Mouse (Mus musculus): ENCODE measurements around the gene Zfp750. TPM values are rescaled to one million over a fixed set of nuclear protein-coding genes. Genes with fewer than 3 reads are reported as not detected.

Gene Zfp750
- polyA plus RNA-seq, 1 experiment from 2014 or later = 0.61 TPM

DNA sequence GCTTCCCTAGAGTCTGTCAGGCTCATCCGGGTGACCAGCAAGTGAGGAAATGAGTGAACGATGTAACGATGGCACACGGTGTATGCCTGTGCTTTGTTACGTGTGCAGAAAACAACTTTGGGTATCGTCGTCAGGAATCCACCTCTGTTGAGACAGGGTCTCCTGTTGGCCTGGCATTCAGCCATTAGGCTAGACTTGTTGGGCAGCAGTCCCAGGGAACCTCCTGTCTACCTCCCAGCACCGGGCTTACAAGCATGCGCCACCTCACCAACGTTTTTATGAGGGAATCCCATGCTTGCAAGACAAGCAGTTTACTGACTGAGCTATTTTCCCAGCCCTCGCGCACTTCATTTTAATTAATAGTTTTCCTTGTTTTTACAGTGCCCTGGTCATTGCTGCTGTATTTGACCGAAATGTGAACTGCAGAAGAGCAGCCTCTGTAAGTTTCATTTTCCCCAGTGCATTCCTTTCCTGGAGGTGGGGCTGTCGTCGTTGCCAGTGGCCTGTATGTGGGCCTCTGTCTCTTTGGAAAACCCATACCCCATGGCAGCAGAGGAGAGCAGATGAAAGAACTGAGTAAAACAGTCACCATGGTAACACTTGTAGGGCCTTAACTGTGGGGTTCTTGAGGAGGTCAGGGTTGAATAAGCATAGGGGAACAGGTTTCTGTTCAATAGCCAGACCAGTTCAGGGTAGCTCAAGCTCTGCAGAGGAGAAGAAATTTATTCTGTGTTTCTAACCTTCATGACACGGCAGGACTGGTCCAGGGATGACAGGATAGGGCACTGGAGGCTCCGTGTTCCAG, 30.9 kb upstream of the Zfp750 start:
- Histone ChIP-seq H3K9me3 (no peaks in the 10 kb centered on the region), H3K9ac (peak overlapping the region; percentile 2; the same call in 1 of the 2 replicates), H3K4me1 (replicated peaks) (peaks cover 46% of the 10 kb centered on the region), H3K27me3 (no peaks in the 10 kb centered on the region), H3K27ac (replicated peaks) (peak overlapping the region; percentile 47), H3K36me3 (0 out of 2 replicates have a peak, but pooled peaks cover under 1% of the 10 kb centered on the region), H3K4me3 (no peak overlapping the region), H3K4me2 (peak overlapping the region; percentile 13)
- WGBS = 44% methylated on average over 17 of the region's 17 CpGs
- peak; percentile 59 for ATAC-seq (ENCODE audit: low read depth)

GRCm38 (mm10) chr11:121548996-121549842, 30.1 kb upstream of the Zfp750 start:
- ATAC-seq (ENCODE audit: low read depth) = no peak
- Histone ChIP-seq H3K9me3 (no peaks in the 10 kb centered on the region), H3K27ac (replicated peaks) (peak overlapping the region; percentile 47; the same call in 1 of the 2 replicates), H3K4me3 (no peak overlapping the region), H3K4me1 (replicated peaks) (peaks cover 46% of the 10 kb centered on the region), H3K4me2 (no peak overlapping the region), H3K36me3 (peaks cover 7% of the 10 kb centered on the region; the same call in 1 of the 2 replicates), H3K27me3 (no peaks in the 10 kb centered on the region), H3K9ac (no peak overlapping the region)
- 45% methylated on average over 12 of the region's 12 CpGs for WGBS

DNA sequence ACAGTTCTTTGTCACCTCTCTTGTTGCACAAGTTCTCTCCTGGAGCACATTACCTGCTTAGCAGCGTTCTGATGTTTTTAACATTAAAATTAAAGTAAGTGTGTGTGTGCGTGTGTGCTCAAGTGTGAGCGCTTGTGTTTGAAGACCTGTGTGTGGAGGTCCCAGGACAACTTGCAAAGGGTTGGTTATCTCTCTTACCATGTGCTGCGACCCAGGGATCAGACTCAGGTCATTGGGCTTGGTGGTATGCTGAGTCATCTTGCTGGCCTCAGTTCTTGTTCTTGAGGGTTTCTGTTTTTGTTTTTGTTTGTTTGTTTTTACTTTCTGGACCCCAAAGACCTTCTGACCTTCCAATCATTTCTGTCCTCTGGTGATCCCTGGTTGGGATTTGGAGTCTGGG, 28.8 kb upstream of the Zfp750 start:
- no peak overlapping the region for H3K9ac ChIP-seq
- 97% methylated on average over 4 of the region's 4 CpGs for WGBS
- no peaks in the 10 kb centered on the region for H3K27me3 ChIP-seq
- H3K27ac ChIP-seq (replicated peaks) = no peak overlapping the region
- H3K4me3 ChIP-seq = no peak overlapping the region
- H3K36me3 ChIP-seq = peaks cover 13% of the 10 kb centered on the region
- H3K4me2 ChIP-seq = no peak overlapping the region
- peaks cover 44% of the 10 kb centered on the region for H3K4me1 ChIP-seq (replicated peaks)
- no peak for ATAC-seq (ENCODE audit: low read depth)
- no peaks in the 10 kb centered on the region for H3K9me3 ChIP-seq

- peaks cover 20% of the 10 kb centered on the region for H3K36me3 ChIP-seq
- H3K4me2 ChIP-seq = no peak overlapping the region
- H3K27ac ChIP-seq (replicated peaks) = no peak overlapping the region
- H3K9me3 ChIP-seq = no peaks in the 10 kb centered on the region
- H3K4me3 ChIP-seq = no peak overlapping the region
- H3K4me1 ChIP-seq (replicated peaks) = peaks cover 39% of the 10 kb centered on the region
- H3K9ac ChIP-seq = no peak overlapping the region
- ATAC-seq (ENCODE audit: low read depth) = no peak
- no peaks in the 10 kb centered on the region for H3K27me3 ChIP-seq
- 92% methylated on average over 5 of the region's 5 CpGs for WGBS
These were observed 28.1 kb upstream of the Zfp750 start for GRCm38 (mm10) chr11:121547234-121547633.

DNA sequence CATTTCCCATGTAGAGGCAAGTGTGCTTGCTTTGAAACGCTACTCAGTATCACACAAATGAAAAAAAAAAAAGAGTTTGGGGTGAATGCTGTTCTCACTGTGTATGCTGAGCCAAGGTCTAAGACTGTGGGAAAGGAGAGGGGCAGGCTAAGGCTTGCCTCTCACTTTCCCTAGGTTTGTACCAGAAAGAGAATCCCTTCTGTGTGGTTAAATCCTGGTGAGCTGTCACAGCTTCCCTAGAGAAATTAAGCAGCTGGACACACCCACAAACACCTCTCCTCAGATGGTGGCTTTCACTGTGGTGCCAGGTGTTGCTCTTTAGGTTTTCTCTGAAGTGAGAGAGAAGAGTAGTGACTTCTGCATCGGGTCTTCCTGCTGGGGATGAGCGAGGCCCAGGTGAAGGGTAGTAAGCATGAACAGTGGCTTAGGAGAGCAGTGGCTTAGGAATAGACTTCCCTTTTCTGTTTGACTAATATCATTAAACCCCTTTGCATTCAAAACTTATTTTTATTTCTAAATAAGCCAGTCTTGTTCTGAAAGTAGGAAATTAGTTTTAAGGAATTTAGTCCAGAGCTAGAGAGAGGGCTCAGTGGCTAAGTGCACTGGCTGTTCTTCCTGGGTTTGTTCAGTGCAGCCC, 26.4 kb upstream of the Zfp750 start:
- WGBS = 92% methylated on average over 3 of the region's 3 CpGs
- no peak for ATAC-seq (ENCODE audit: low read depth)
- Histone ChIP-seq H3K36me3 (peaks cover 28% of the 10 kb centered on the region), H3K4me1 (replicated peaks) (peaks cover 24% of the 10 kb centered on the region), H3K9ac (no peak overlapping the region), H3K9me3 (no peaks in the 10 kb centered on the region), H3K27me3 (no peaks in the 10 kb centered on the region), H3K4me3 (no peak overlapping the region), H3K27ac (replicated peaks) (no peak overlapping the region), H3K4me2 (no peak overlapping the region)

DNA sequence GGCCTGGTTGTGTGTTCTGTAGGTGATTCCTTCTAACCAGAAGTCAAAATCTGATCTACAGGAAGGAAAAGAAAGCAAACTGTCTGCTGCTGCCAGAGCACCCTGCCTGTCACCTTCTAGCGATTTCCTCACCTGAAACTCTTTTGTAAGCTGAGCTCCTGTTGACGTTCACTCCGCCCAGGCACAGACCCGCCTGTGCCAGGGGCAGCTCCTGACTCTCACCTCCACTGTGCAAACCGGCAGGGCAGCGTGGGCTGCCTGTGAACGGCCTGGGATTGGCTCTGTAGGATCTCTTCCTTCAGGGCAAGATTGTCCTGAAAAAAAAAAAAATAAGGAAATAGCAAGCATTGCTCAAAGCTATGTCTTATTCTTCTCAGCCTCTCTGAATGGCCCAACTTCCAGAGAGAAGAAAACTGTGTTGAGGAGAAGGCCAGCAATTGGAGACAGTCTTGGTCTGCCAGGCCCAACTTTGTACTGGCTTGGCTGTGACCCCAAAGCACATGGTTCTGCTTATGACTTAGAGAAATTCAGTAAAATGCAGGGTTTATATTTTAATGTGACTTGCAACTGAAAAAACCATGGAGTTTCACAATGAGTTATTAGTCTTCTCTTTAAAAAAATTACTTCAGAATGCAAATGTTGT, 25.7 kb upstream of the Zfp750 start:
- H3K27ac ChIP-seq (replicated peaks) = no peak overlapping the region
- no peaks in the 10 kb centered on the region for H3K27me3 ChIP-seq
- H3K4me3 ChIP-seq = no peak overlapping the region
- no peaks in the 10 kb centered on the region for H3K9me3 ChIP-seq
- H3K4me2 ChIP-seq = no peak overlapping the region
- H3K4me1 ChIP-seq (replicated peaks) = peaks cover 18% of the 10 kb centered on the region
- H3K9ac ChIP-seq = no peak overlapping the region
- H3K36me3 ChIP-seq = peaks cover 28% of the 10 kb centered on the region
- no peak for ATAC-seq (ENCODE audit: low read depth)
- 88% methylated on average over 7 of the region's 7 CpGs for WGBS

GRCm38 (mm10) chr11:121543922-121544321, 24.8 kb upstream of the Zfp750 start:
- Histone ChIP-seq H3K36me3 (peaks cover 28% of the 10 kb centered on the region), H3K9ac (no peak overlapping the region), H3K27ac (replicated peaks) (no peak overlapping the region), H3K4me1 (replicated peaks) (peaks cover 8% of the 10 kb centered on the region), H3K4me2 (no peak overlapping the region), H3K27me3 (no peaks in the 10 kb centered on the region), H3K9me3 (no peaks in the 10 kb centered on the region), H3K4me3 (no peak overlapping the region)
- no peak for ATAC-seq (ENCODE audit: low read depth)
- WGBS = 91% methylated on average over 9 of the region's 9 CpGs

- Histone ChIP-seq H3K27me3 (no peaks in the 10 kb centered on the region), H3K36me3 (peaks cover 28% of the 10 kb centered on the region), H3K4me1 (replicated peaks) (peaks cover 3% of the 10 kb centered on the region), H3K9ac (no peak overlapping the region), H3K9me3 (no peaks in the 10 kb centered on the region), H3K4me3 (no peak overlapping the region), H3K27ac (replicated peaks) (no peak overlapping the region), H3K4me2 (no peak overlapping the region)
- 86% methylated on average over 5 of the region's 5 CpGs for WGBS
- no peak for ATAC-seq (ENCODE audit: low read depth)
These were observed 24.2 kb upstream of the Zfp750 start for GRCm38 (mm10) chr11:121543287-121543856.

- Histone ChIP-seq H3K36me3 (peaks cover 28% of the 10 kb centered on the region), H3K9ac (no peak overlapping the region), H3K4me1 (replicated peaks) (no peaks in the 10 kb centered on the region), H3K4me2 (no peak overlapping the region), H3K27me3 (no peaks in the 10 kb centered on the region), H3K4me3 (no peak overlapping the region), H3K9me3 (no peaks in the 10 kb centered on the region), H3K27ac (replicated peaks) (no peak overlapping the region)
- WGBS = 88% methylated on average over 4 of the region's 4 CpGs
- no peak for ATAC-seq (ENCODE audit: low read depth)
These were observed 23.3 kb upstream of the Zfp750 start for GRCm38 (mm10) chr11:121542471-121542870.

GRCm38 (mm10) chr11:121536528-121536927, 17.4 kb upstream of the Zfp750 start:
- H3K27ac ChIP-seq (replicated peaks) = no peak overlapping the region
- no peaks in the 10 kb centered on the region for H3K27me3 ChIP-seq
- no peak overlapping the region for H3K9ac ChIP-seq
- no peak overlapping the region for H3K4me2 ChIP-seq
- no peak overlapping the region for H3K4me3 ChIP-seq
- WGBS = 64% methylated on average over 3 of the region's 3 CpGs
- H3K9me3 ChIP-seq = no peaks in the 10 kb centered on the region
- no peak for ATAC-seq (ENCODE audit: low read depth)
- peaks cover 4% of the 10 kb centered on the region; the same call in 1 of the 2 replicates for H3K36me3 ChIP-seq
- H3K4me1 ChIP-seq (replicated peaks) = 0 out of 2 replicates have a peak, but pooled peaks cover 5% of the 10 kb centered on the region

GRCm38 (mm10) chr11:121529747-121530146, 10.6 kb upstream of the Zfp750 start:
- Histone ChIP-seq H3K27ac (replicated peaks) (no peak overlapping the region), H3K4me2 (no peak overlapping the region), H3K4me3 (no peak overlapping the region), H3K9me3 (no peaks in the 10 kb centered on the region), H3K4me1 (replicated peaks) (no peaks in the 10 kb centered on the region), H3K9ac (no peak overlapping the region), H3K36me3 (no peaks in the 10 kb centered on the region), H3K27me3 (no peaks in the 10 kb centered on the region)
- 100% methylated on average over 3 of the region's 3 CpGs for WGBS
- ATAC-seq (ENCODE audit: low read depth) = no peak
